Mouse (Mus musculus): Measurements from ENCODE around the gene Stard9.

Gene Stard9

DNA sequence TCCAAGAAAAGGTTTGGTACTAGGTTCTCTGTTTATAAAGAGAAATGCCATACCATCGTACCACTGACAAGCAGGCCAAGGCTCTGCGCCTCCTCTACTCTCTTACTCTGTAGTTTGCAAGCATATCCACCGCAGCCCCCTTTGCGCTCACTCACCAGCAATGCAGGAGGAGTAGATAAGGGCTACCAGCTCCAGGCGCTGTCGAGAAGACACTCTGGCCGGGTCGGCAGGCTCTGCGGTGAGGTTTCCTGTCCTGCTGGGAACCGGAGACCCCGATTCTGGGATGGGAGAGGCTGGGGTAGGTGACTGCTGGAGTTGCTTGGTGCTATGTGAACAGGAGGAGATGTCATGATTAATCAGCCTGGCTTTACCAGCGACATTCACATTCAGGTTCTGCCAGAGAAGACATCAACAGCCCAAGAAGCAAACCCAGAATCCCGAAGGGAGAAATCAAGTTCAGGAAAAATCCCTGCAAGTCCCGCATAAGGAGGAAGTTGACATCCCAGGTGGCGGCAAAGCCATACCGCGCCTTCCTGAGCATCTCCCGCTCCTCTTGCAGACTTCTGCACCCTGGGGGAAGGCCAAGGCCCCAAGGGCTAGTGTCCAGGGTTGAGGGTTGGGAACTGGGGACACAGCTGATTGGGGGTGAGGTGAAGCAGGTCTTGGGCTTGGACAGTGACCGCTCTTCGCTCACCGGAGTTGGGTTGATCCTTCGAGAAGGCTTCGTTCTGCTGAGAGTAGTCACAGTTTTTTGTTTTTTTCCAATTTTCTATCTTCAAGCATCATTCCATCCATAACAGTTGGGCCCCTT, 101.1 kb downstream of the Stard9 start:
- DNase-seq (ENCODE audit: low read depth, low spot score), result no peak

DNA sequence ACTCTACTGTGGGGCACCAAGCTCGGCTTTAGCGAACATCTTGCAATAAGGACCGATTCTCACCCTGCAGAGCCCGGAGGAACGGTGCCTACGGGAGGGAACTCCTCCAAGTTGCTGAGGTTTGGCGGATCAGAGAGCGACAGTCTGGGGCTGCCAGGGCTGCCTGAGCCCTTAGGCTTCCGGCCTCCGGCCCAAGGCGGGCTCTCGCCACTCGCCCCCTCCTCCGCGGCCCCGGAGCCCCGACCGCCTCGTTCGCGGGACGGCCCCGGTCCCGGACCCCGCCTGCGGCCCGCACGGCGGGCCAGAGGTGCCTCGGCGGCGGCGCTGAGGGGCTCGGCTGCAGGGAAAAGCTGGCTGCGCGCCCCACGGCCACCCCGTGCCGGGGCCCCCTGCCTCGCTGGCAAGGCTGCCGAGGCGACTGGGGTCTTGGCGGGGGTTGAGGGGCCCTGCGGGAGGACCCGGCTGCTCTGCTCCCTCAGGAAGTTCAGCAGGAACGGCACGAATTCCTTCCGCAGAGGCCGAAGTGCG, 101.8 kb downstream of the Stard9 start:
- DNase-seq (ENCODE audit: low read depth, low spot score), result peak; percentile 28

DNA sequence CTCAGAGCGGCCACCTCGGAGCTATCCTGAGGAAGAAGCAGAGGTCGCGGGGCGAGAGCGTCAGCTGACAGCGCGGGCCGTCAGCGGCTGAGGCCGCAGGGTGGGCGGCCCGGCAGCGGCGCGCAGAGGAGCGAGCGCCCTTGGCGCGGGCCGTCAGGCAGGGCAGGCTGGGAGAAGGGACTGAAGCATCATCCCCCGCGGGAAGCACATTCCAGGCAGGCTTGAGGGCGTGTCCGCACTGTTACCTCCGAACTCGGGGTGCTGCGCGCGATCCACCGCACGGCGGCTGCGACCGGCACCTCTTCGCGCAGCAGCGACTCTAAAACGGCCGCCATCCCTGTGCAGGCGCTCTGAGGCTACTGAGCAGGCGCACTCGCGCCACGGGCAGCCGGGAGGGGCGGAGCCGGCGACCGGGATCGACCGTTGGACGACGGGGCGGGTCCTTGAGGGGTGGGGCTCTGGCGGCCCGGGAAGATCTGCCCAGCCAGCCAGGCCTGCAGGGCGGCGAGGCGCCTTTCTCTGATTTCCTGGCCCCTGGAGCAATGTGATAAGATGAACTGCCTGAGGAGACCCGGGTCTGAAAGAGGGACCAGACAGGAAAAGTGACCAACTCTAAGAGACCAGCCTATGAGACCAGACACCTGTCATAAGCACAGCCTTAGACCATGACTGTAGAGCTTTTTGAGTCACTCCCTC, 102.4 kb downstream of the Stard9 start:
- peak; percentile 98 for DNase-seq (ENCODE audit: low read depth, low spot score)

DNA sequence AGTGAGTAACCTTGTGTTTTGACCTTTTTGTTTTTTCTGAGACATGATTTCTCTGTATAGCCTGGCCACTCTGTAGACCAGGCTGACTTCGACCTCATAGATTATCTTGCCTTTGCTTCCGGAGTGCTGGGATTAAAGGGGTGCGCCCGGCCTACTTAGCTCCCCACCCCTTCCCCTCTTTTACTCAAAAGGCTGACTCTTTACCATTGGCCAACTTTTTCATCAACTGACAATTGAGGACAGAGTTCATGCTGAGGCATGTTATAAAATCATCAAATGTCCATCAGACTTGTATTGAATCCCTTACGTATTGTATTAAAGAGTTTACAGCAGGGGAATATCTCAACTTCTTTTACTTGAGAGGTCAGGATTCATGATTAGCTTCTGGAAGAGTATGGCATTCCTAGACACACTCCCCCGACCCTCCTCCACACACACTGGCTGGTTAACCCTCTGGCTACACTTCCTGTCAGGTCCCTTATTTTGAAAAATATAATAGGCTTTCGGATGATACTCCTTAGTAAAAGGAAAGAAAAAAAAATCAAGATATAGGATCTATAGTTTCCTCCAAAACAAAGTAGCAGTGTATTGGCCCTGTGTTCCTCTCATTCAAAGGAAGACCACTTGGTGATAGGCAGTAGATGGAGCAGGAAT, 103.1 kb downstream of the Stard9 start:
- DNase-seq (ENCODE audit: low read depth, low spot score), result no peak

DNA sequence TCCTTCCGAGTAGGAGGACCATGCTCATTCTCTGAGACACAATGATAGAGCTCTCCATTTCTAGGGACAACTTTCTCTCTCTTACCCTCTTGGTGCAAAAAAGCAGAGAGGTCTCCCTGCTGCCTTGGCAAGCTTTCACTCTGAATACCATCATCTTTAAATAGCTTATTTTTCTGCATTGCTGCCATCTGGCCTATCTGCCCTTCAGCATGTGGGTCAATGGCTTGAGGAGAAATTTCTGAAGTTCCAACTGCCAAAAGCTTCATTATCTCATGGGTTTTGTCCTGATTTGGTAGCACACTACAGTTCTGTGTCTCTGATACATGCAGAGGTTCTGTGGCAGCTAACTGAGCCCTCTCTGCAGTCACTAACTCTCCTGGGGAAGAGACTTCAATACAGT, 116.6 kb downstream of the Stard9 start:
- DNase-seq (ENCODE audit: low read depth, low spot score), result no peak

DNA sequence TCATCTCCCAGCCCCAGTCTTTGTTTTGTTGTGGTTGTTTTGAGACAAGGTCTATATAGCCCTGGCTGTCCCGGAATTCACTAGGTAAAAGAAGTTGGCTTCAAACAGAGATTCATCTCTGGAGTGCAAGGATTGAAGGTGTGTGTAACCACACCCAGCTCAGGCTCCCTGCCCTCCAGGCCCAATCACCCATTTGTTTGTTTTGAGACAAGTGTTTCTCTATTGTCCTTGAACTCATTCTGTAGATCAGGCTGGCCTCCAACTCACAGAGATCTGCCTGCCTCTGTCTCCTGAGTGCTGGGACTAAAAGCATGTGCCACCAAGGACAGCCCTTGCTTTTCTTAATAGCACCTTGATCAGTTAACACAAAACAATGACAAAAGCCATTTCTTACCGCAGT, 119.1 kb downstream of the Stard9 start:
- peak; percentile 79 for DNase-seq (ENCODE audit: low read depth, low spot score)

DNA sequence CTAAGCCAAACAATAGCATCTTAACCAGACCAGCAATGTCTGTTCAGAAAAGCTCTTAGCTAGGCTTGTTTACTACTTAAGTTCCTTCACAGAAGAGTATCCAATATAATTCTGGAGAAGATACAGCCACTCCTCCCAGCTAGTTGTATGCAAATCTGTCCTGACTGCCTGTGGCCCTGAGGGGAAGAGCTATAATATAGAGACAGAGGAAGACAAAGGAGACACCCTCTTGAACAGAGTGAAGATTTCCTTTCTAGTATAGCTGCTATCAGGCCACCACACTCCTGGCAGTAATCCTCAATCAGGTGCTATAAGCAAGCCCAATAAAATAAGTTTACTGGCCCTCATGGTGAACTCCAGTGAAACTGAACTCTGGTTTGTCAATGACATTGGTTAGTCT, 133.0 kb downstream of the Stard9 start:
- DNase-seq (ENCODE audit: low read depth, low spot score), result peak; percentile 67

DNA sequence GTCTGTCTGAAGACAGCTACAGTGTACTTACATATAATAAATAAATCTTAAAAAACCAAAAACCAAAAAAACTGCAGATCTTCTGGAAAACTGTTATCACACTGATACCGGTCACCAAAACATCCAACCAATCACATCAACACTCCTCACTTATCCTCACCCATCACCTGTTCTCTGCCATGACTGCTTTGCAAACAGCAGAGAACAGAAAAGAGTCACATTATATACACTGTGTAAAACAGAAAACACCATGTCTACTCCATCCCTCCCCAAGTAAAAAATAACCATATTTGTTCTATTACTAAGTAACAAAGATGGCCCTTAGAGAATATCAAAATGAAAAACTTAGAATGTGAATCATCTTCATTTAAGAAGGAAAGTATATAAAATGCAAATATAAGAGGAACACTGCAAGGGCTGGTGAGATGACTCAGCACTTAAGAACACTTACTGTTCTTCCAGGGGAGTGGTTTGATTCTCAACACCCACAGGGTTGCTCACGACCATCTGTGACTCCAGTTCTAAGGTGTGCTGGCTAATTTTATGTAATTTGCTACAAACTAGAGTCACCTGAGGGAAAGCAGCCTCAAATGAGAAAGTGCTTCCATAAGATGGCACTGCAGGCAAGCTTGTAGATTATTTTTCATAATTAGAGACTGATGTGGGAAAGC, 141.5 kb downstream of the Stard9 start:
- no peak for DNase-seq (ENCODE audit: low read depth, low spot score)
